Mouse (Mus musculus) macrophage (primary cell): ENCODE results near the gene Fam78a. TPM values are rescaled to one million over a fixed set of nuclear protein-coding genes. Genes with fewer than 3 reads are reported as not detected.

ENCODE experiments used
- H3K27ac ChIP-seq: fragments of 350-480 bp; formaldehyde crosslinking; 2 replicates; pipeline ENCODE4 v1.9.0; 2021
- H3K36me3 ChIP-seq: fragments of 350-480 bp; formaldehyde crosslinking; 2 replicates; pipeline ENCODE4 v1.9.0; 2021; ENCODE audit errors: inconsistent target
- H3K4me3 ChIP-seq: fragments of 350-480 bp; formaldehyde crosslinking; 2 replicates; pipeline ENCODE4 v1.9.0; 2021; ENCODE audit errors: inconsistent target
- H3K79me2 ChIP-seq: fragments of 350-480 bp; formaldehyde crosslinking; 2 replicates; pipeline ENCODE4 v1.9.0; 2021; ENCODE audit errors: inconsistent target
- WGBS: methylation state at CpG from one replicate; pipeline ENCODE4 v1.1.7; 2026; ENCODE audit warnings: inconsistent platforms; ENCODE audit not compliant: missing documents; 5-methylcytosine and 5-hydroxymethylcytosine counted together
- polyA plus RNA-seq: library from polyadenylated mRNA; stranded (reverse); fragments of 250-400 nt; gene quantifications from 3 replicates; pipeline ENCODE4 v1.2.4, GENCODE M21; 2018; ENCODE audit warnings: inconsistent platforms

Gene Fam78a
- polyA plus RNA-seq, 1 experiment from 2014 or later, result 12.7 TPM

- H3K27ac ChIP-seq, result no peak overlapping the region
- H3K36me3 ChIP-seq, result peaks cover 84% of the 10 kb centered on the region
- 65% methylated on average over 3 of the region's 3 CpGs for WGBS
- no peak overlapping the region for H3K4me3 ChIP-seq
- no peaks in the 10 kb centered on the region for H3K79me2 ChIP-seq
Observed at GRCm38 (mm10) chr2:32029636-32030035, 55.0 kb downstream of the Fam78a start.

GRCm38 (mm10) chr2:32024372-32024771 lies 60.3 kb downstream of the Fam78a start:
- H3K79me2 ChIP-seq, result no peaks in the 10 kb centered on the region
- whole genome bisulfite sequencing, result 85% methylated on average over 2 of the region's 4 CpGs
- no peak overlapping the region for H3K4me3 ChIP-seq
- no peak overlapping the region for H3K27ac ChIP-seq
- peaks cover 73% of the 10 kb centered on the region for H3K36me3 ChIP-seq

DNA sequence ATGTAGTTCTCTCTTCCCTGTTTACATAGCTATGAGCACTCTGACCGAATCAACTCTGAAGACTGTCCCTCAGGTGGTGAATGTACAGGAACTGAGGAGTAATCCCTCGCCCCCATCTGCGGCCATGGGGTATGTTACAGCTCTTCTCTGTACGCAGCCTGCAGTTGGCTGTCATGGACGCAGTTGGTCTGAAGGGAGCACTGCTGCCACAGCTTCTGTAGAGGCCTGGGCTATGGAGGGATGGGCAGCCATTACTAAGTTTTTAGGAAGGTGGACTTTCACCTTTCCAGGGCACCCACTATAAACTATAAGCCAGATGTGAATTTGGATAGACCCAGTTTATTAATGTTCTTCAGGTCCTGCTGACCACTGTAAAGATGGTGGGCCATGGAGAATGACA lies 64.4 kb downstream of the Fam78a start:
- Histone ChIP-seq H3K79me2 (no peaks in the 10 kb centered on the region), H3K4me3 (no peak overlapping the region), H3K27ac (no peak overlapping the region), H3K36me3 (peaks cover 84% of the 10 kb centered on the region)
- WGBS, result 92% methylated on average over 5 of the region's 5 CpGs

GRCm38 (mm10) chr2:32019704-32020103 lies 65.0 kb downstream of the Fam78a start:
- H3K4me3 ChIP-seq, result no peak overlapping the region
- 93% methylated on average over 4 of the region's 4 CpGs for WGBS
- no peak overlapping the region for H3K27ac ChIP-seq
- H3K79me2 ChIP-seq, result no peaks in the 10 kb centered on the region
- peaks cover 84% of the 10 kb centered on the region for H3K36me3 ChIP-seq

DNA sequence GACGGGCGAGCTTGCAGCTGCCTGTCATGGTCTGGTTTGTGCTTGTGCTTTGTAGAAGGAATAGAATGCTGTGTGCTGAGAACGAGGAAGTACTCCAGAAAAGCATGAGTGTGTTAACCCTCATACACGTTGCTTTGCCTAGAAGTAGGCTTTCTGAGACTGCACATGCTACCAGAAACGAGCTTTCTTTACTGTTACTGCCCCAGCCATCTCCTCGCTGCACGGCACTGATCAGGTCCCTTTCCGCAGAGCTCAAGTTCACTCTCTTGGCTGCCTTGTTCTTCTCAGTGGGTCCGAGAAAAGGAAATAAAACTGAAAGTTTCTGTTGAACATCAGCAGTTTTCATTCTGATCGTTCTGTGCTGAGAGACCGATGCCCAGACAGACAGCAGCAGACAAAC lies 75.9 kb downstream of the Fam78a start:
- 68% methylated on average over 11 of the region's 11 CpGs for WGBS
- Histone ChIP-seq H3K4me3 (no peak overlapping the region), H3K27ac (no peak overlapping the region), H3K79me2 (no peaks in the 10 kb centered on the region), H3K36me3 (peaks cover 67% of the 10 kb centered on the region)

DNA sequence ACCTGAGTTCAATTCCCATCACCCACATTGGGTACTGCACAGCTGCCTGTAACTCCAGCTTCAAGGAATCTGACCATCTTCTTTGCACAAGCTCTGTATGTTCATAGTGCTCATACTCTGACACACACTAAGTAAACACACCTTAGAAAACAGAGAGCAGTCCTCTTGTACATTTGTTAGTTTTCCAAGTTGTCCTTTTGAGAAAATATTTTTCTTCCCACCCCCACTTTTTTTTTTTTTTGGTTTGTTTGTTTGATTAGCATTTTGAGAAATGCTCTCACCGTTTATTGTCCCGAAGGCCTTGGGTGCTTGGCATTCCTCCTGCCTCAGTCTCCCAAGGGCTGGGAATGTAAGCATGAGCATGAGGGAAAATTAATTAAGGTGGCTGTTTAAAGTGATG lies 76.3 kb downstream of the Fam78a start:
- H3K79me2 ChIP-seq, result no peaks in the 10 kb centered on the region
- no peak overlapping the region for H3K27ac ChIP-seq
- peaks cover 71% of the 10 kb centered on the region for H3K36me3 ChIP-seq
- 81% methylated on average over 2 of the region's 2 CpGs for WGBS
- H3K4me3 ChIP-seq, result no peak overlapping the region

Other genes with a start within 250 kb of the Fam78a start
- gene Fibcd1, start 238.9 kb downstream of the Fam78a start, polyA plus RNA-seq, result not detected in 3 replicates
- gene Lamc3, start 197.6 kb downstream of the Fam78a start, polyA plus RNA-seq, result not detected in 3 replicates
- not detected in 3 replicates for gene Aif1l, start 134.7 kb downstream of the Fam78a start, polyA plus RNA-seq
- gene Nup214, start 110.4 kb downstream of the Fam78a start, polyA plus RNA-seq, result 39.4 to 47.0 TPM (median 40.3 TPM) in 3 replicates
- 0.75 to 1.4 TPM (median 0.87 TPM) in 3 replicates for gene Plpp7, start 10.7 kb upstream of the Fam78a start, polyA plus RNA-seq
- gene Prrc2b, start 66.2 kb upstream of the Fam78a start, polyA plus RNA-seq, result 23.6 to 29.1 TPM (median 26.7 TPM) in 3 replicates
- 11.1 to 15.3 TPM (median 12.5 TPM) in 3 replicates for gene Pomt1, start 151.7 kb upstream of the Fam78a start, polyA plus RNA-seq
- 19.4 to 32.3 TPM (median 28.1 TPM) in 3 replicates for gene Uck1, start 175.3 kb upstream of the Fam78a start, polyA plus RNA-seq
- 31.7 to 53.4 TPM (median 36.4 TPM) in 3 replicates for gene Golga2, start 202.5 kb upstream of the Fam78a start, polyA plus RNA-seq
- 220 to 392 TPM (median 276 TPM) in 3 replicates for gene Swi5, start 203.2 kb upstream of the Fam78a start, polyA plus RNA-seq